Mouse (Mus musculus) urinary bladder, postnatal 10 days (tissue): ENCODE measurements around the gene Bcap29.
"Not testable (repeated sequence)": the region's sequence is repeated elsewhere in the genome, so short reads cannot be mapped to it uniquely, and the experiment has no call there.

Source experiments
- DNase-seq: peaks from one replicate; pipeline ENCODE4 v3.0.0; 2022; ENCODE audit warnings: low spot score

The Bcap29 gene

GRCm38 (mm10) chr12:31634343-31635239, at the start of gene Bcap29:
Bcap29 (minus strand) TSS chr12:31634658.
- DNase-seq: no peak

GRCm38 (mm10) chr12:31667187-31667586, 32.7 kb upstream of the Bcap29 start:
- no peak for DNase-seq

DNA sequence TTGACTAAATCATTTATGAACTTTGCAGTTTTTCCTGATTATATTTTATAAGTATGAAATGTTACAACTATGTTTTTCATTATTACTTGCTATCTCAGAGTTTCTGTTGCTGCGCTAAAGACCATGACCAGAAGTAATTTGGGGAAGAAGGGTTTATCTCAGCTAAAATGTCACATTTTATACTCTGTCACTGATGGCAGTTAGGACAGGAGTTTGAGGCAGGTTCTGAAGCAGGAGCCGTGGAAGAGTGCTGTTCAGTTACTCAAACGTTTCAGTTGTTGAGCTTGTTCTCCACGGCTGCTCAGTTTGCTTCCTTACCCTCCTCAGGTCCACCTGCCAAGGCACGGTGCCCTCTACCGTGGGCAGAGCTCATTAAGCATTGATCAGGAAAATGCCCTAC, 31.5 kb upstream of the Bcap29 start:
- DNase-seq: no peak

DNA sequence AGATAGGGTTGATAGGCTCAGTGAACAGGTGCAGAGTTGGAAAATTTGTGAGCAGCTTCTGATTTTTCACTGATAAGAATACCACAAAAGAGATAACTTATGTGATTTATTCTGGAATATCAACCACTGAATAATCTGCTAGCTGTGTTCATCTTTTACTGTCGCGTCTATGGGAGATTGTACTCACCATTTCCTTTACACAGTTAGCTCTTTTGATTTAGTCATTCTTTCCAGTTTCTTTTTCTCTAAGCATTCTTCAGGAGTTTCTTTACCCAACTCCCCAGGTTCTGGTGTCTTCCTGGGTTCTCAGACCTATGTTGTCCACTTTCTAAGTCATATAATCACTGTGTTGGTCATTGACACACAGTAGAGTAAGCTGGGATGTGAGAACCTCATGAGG, 22.4 kb upstream of the Bcap29 start:
- no peak for DNase-seq

DNA sequence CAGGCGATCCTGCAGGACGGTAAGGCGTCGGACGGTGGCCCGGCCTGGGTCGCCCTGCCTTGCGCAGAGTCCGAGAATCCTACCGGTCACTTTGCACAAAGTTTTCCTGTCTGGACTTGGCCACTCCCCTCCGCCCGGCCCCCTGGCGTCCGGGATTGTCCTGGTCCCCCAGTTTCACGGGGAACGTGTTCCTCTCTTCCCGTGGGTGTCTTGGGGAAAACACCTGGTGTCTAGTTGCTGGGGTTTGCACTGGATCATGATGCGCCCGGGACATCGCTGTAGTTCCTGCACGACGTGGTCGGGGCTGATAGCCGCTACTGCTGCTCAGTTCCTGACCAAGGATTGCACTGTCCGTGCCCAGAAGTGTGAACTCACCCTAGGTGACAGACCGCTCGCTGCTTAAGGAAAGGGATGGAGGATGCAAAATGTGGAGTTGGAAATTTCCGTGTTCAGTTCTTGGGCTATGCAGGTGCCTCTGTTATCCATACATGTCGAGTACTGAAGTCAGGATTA, 20.6 kb upstream of the Bcap29 start:
- peak; percentile 17 for DNase-seq

GRCm38 (mm10) chr12:31654197-31654964, 19.9 kb upstream of the Bcap29 start, which contains the start of the genes Dus4l and Cog5:
Dus4l (minus strand) TSS chr12:31654826.
Cog5 (plus strand) TSS chr12:31654869.
- peak; percentile 91 for DNase-seq

GRCm38 (mm10) chr12:31653611-31654010, 19.2 kb upstream of the Bcap29 start:
- DNase-seq: no peak

DNA sequence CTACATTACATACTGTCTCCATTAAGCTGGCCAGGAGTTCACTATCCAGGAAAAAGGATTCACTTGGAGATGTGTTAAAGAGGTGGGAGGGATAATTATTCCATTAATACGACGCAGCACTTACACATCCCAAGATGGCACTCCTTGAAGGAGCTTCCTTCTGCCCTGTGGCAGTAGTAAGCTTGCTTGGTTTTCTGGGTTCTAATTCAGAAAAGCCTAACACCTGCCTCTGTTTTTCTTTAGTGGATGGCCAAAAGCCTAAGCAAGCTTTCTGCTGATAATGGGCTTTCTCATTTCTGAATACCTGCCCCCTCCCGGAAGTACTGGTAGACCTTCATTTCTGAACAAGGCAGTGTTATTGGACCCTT, 766 bp upstream of the Bcap29 start:
- DNase-seq: no peak

- DNase-seq: no peak
Measured at GRCm38 (mm10) chr12:31633970-31634342, 502 bp downstream of the Bcap29 start.

DNA sequence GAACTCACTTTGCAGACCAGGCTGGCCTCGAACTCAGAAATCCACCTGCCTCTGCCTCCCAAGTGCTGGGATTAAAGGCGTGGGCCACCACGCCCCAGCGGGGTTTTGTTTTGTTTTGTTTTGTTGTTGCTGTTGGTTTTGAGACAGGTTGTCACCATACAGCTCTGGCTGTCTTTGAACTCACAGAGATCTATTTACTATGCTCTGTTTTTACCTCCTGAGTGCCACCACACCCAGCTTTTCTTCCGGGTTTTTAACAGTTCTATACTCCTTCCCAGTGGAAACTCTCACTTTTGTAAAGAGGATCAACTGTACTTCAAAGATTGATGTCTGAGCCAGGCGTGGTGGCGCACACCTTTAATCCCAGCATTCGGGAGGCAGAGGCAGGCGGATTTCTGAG, 6.1 kb downstream of the Bcap29 start:
- not testable (repeated sequence) for DNase-seq

DNA sequence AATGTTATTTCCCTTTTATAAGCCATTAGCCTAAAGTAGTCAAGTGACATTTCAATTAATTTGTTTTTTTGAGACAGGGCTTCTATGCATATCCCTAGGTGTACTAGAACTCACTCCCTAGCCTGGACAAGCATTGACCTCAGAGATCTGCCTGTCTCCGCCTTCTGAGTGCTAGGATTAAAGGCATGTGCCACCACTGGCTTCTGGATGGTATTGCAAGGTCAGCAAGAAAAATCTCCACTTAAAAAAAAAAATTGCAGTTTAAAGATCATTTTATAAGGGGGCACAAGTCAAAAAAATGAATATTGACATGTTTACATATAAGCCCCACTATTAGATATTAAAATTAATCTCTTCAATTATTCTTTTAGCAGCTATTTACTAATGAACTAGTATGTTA, 9.4 kb downstream of the Bcap29 start:
- DNase-seq: no peak

DNA sequence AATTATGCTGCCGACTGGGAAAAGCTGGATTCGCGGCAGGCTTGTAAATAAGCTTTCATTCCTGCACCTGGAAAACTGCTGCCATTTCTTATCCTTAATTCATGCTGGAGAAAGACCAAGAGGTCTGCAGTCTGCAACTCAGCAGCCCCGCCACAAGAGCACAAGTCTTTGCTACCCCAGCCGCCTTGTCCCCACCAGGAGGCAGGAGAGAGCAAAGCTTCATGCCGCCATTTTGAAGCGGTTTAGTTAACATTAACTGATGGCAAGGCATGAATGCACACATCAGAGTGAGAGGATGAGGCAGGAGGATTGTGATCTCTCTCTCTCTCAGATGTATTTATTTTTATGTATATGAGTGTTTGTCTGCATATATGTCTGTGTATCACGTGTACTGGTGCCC, 14.4 kb downstream of the Bcap29 start:
- no peak for DNase-seq

- no peak for DNase-seq
Measured at GRCm38 (mm10) chr12:31613353-31613752, 21.1 kb downstream of the Bcap29 start.

DNA sequence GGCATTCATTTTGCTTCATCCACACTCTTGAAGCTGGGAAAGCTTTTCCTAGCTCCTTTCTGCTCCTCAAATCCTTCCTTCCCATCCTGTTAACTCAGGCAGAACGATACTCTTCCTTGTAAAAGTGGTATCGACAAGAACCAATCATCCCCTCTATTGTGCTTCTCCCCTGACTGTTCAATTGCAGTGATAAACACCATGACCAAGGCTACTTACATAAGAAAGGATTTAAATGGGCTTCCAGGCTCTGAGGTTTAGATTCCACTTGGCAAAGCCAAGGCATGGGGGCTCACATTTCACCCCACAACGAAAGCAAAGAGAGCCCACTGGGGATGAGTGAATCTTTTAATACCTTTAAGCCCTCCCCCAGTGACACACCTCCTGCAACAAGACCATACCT, 26.3 kb downstream of the Bcap29 start:
- no peak for DNase-seq

GRCm38 (mm10) chr12:31604894-31605293, 29.6 kb downstream of the Bcap29 start:
- DNase-seq: no peak

DNA sequence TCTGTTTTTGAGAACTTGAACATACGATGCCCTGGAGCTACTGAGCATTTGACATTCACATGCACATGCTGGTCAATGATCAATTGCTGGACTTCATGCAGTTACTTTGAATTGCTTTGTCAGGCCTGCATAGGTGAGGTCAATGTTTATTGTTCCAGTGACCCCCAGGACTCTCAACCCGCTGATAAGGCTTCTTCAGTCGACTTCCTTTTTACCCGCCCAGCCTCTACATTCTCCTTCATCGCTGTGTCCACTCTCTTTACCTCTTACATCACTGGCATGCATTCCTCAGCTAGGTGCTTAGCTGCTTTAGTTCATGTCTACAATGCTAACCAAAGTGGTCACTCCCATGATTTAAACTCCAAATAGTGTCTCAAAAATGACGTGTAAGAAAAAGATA, 30.9 kb downstream of the Bcap29 start:
- no peak for DNase-seq

- no peak for DNase-seq
Measured at GRCm38 (mm10) chr12:31594296-31594695, 40.2 kb downstream of the Bcap29 start.

DNA sequence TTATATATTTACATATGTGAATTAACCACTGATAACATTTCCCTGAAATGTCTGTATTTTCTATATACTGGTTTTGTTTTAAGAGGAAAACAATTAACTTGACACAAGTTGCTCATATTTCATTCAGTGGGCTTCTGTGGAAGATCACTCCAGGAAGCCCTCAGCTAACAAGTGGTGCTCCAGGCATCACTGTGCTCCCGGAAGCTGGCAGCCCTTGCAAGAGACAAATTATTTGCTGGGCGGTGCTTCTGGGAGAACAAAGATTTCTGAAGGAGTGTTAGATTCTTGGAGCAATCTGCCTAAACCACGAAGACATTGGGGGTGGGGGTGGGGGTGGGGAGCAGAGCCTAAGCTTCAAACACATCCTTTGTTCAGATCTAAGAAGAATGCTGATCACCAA, 42.4 kb downstream of the Bcap29 start:
- DNase-seq: no peak

DNA sequence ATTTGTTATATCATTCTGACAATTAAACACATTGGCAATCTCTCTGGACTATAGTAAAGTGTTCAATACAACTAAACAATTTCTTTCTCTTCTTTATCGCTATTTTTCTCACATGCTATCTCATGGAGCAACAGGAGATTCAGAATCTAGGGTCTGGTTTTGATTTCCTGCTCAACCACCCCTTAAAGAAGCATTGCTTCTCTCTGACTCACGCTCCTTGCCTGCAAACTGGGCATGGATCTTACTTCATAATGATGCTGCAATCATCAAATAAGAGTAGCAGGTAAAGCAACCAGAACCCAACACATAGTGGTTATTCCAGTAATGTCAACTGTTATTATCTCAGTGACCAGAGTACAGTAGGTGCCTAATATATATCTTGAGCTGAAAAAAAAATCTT, 50.7 kb downstream of the Bcap29 start:
- DNase-seq: no peak

DNA sequence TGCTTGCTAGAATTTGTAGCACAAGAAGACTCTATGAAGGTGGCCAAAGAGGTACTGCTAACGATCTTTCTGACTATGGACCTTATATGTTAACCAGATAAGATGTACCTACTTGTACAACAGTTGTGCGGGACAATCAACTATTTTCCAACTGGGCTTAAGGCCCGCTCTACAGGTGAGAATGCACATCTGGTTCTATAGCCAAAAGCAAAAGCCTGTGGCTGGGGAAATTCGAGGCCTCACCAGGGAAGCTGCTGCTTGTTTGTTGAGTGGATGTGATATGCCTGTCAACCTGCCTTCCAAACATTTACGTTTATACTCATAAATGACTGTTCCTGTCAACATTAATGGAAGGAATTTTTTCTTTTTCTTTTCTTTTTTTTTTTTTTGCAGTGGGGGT, 52.4 kb downstream of the Bcap29 start:
- no peak for DNase-seq

- DNase-seq: no peak
Measured at GRCm38 (mm10) chr12:31581319-31581810, 53.1 kb downstream of the Bcap29 start.

DNA sequence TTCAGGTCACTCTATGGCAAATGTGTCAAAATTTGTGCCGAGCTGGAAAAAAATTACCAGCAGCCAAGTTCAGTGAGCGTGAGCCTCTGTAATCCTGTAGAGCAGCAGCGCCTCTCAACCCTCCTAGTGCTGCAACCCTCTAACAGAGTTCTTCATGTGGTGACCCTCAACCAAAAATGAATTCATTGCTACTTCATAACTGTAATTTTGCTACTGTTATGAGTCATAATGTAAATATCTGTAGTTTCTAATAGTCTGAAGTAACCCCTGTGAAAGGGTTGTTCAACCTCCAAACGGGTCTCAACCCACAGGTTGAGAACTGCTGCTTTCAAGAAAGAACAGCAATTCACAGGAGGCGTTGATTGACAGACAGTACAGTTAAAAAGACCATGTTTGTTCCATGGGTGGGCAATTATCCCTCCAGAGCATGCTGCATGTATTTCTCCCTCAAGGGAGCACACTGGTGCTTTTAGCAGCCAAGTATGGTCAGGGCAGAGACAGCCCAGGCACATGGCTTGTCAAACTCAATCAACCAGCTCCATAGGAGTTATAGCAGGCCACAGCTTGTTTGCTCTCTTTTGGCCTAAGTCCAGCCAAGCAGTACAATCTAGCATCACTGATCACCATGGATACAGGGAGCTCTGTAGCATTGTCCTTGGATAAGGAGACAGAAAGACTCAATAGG, 53.7 kb downstream of the Bcap29 start:
- no peak for DNase-seq
